Mouse (Mus musculus) lung, postnatal 0 days (tissue): ENCODE measurements around the gene Wwc1.

Experiments
- CTCF ChIP-seq: IDR thresholded peaks from 2 replicates; pipeline ENCODE4 v1.5.1; 2016; ENCODE audit warnings: antibody characterized with exemption, mild to moderate bottlenecking
- EP300 ChIP-seq: IDR thresholded peaks from 2 replicates; pipeline ENCODE4 v1.6.1; 2016; ENCODE audit warnings: antibody characterized with exemption, mild to moderate bottlenecking, control low read depth

DNA sequence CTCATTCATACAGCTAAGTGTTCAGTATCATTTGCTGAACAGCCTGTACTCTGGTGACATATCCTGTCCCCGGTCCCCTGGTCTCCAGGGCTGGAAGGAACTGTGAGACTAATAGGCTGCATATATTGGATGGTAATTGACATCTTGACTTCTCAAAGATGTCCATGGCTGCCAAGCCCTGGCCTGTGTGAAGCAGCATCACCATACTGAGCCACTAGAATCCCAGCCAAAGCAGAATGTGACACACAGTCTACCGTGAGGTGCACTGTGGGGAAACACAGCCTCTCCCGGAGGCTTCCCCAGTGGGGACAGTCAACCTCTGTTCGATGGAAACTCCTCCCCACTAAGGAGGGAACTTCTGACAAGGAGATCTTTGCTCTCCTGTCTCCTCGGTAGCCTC, 125.4 kb downstream of the Wwc1 start:
- TF ChIP-seq CTCF: no peak
- TF ChIP-seq EP300: no peak
